Mouse (Mus musculus): ENCODE results near the gene Atp5e. TPM values are rescaled to one million over a fixed set of nuclear protein-coding genes. Genes with fewer than 3 reads are reported as not detected.
A peak's percentile ranks its signal among the peaks of the same experiment; 100 is the strongest.

Atp5e gene
- 100 to 1,000 TPM; 368 to 383 TPM for total RNA-seq (2021)

DNA sequence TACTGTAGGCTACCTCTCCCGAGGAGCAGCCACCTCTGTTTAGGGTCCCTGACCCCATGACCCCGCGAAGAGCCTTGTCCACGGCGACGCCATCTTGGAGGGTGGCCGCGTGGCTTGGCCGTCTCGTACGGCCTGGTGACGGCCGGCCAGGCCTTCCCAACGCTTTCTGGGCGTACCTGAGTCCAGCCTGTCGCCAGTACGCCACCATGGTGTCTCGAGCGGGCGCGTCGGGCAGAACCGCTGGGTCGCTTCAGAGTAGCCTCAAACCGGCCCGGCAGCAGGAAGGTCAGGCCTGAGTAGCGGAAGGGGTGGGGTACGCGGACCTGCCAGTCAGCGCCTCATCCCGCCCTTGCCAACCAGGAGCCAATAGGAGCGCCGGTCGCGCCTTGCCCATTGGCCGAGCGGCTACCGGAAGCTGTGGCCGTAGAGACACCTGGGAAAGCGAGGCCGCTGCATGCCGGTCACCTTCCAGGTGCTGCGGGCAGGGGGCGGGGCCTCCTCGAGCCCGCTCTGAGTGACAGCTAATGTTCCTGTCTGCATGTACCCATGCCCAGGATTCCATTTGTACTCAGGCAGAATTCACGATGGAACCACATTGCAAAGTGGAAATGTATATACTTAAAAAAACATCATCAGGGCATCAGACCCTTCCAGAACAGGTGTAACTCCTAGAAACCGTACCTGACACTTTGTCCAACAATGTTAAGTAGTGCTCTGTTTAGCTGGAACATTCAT lies at the start of gene Atp5e:
TSS of gene Atp5e (minus strand) at position 317 of the 735 bp plus-strand sequence.
- peak; percentile 97 for DNase-seq (ENCODE audit: extremely low spot score in 1 of 2, low spot score in 2 of 2)
- intact Hi-C loops (cut with DNase I), result loop anchor here (5.0 kb wide), 1 partner anchor 208 kb away; no protein-coding TSS in a partner anchor

DNA sequence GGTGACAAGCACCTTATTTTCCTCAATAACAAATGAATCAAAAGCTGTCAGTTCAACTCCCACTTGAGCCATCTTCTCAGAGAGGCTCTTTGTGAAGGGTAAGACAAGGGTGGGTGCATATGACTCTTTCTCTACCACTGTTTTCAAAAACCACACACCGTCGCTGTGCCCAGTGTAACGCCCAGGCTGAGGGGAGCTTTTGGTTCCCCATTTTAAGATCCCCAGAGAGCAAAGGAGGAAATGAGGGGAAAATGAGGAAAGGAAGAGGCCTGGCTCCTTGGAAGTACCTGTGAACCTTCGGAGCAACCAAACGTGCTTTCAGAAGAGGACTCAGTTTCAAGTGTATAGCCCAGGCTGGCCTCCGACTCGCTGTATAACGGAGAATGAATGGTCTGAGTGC lies 45.9 kb upstream of the Atp5e start:
- no peak for DNase-seq (ENCODE audit: extremely low spot score in 1 of 2, low spot score in 2 of 2)
- intact Hi-C loops (cut with DNase I), result no loop called here

DNA sequence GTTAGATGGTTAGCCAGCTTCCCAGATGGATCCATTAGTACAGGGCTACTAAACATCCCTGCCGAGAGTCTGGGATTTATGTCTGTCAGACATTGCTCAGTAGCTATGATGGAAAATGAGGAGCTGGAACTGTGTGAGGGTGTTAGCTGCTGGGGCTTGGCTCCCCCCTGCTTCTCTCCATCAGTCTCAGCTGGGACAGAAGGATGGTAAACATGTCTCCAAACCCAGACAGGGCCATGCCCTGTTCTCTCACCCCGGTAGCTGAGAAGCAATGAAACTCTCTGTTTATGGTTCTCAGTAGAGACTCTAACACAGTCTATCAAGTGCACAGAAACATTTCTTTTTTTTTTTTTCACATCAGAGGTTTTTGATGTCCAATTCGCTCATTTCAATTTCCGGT lies 44.1 kb upstream of the Atp5e start:
- intact Hi-C loops (cut with DNase I), result no loop called here
- no peak for DNase-seq (ENCODE audit: extremely low spot score in 1 of 2, low spot score in 2 of 2)

DNA sequence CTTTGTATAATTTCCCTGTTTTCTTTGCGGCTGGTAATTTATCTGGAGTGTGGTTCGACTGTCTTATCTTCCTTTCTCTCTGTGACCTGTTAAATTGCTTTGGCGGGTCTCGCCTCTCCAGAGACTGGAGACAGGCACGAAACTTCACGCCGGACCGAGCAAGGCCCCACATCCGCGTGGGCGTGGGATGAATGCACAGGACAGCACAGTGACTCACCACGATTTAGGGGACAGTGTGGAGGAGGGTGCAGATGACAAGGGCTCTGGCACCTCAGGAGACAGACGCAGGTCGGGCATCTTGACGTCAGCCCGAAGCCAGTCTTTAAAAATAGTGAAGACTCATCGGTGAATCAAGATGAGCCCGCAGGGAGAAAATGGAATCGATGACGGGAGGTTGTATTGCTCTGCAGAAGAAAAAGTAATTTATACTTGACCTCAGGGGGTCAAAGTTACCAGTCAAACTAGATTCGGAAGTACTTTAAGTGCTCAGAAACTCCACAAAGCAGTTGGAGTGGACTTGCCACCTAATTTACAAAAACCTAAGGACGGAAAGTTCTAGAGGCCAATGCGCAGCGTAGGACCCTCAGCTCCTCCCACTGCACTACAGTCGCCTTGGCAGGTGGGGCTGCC lies 39.0 kb upstream of the Atp5e start:
- peak in 1 of 2 experiments; percentile 25 for DNase-seq (ENCODE audit: extremely low spot score in 1 of 2, low spot score in 2 of 2)
- intact Hi-C loops (cut with DNase I), result no loop called here

DNA sequence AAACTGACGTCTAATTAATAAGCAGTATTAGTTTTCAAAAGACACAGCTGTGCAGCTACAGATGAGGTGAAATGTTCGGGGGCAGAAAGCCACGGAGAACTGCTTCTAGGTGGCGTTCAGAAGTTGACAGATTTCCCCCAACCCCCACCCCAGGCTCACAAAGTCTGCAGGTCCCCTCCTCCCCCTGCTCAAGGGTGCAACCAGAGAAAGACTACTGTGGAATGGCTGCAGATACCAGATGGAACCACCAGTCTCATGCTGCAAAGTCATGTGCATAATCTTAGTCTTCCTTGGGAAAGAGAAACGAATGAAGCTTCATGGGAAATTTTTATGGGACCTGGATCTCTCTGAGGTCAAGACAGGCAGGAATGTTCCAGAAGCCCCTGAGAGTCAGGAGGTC lies 38.4 kb upstream of the Atp5e start:
- intact Hi-C loops (cut with DNase I), result no loop called here
- no peak for DNase-seq (ENCODE audit: extremely low spot score in 1 of 2, low spot score in 2 of 2)

DNA sequence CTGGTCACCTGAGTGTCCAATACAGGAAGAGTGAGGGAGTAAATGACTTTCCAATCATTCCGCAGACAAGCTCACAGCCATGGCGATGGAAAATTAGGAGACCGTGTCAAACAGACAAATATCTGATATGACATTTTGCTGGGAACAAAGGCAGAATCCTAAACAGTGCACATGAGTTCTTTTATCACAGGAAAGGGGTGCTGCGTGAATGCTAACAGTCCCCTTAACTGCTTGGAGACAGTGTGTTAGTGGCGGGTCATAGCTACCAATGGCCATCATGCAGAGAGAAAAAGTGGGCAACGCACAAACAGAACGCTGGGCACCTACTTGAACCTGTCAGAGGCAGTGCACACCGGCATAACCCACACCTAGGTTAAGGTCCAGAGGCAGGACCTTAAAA lies 37.6 kb upstream of the Atp5e start:
- intact Hi-C loops (cut with DNase I), result no loop called here
- DNase-seq (ENCODE audit: extremely low spot score in 1 of 2, low spot score in 2 of 2), result no peak

DNA sequence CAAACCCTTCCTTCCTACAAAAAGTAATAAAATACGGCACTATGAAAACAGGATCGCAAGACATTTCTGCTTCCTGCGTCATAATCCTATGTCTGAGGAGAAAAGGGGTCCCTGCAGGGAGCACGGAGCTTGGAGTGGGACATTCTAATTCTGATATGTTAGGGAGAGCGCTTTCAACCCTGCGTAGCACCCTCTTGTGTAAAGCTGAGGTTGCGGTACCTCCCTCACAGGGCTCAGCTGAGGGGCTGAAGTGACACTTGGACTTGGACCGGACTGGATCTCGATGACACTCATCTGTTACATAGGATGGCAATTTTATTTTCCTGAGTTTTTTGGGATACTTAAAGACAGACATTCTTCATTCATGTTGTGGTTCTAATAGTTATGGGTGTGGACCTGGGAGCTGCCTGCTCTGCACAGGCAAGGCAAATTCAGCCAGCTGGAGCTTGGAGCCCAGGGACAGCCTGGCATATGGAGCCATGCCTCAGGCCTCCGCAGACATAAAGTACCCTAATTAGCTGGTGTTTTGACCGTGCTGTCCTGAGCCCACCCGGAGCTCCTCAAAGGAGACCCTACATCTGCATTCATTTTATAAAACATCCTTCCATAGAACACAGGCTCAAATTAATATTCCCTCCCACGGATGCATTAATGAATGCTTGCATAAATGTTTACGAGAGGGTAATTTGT lies 37.1 kb upstream of the Atp5e start:
- no peak for DNase-seq (ENCODE audit: extremely low spot score in 1 of 2, low spot score in 2 of 2)

DNA sequence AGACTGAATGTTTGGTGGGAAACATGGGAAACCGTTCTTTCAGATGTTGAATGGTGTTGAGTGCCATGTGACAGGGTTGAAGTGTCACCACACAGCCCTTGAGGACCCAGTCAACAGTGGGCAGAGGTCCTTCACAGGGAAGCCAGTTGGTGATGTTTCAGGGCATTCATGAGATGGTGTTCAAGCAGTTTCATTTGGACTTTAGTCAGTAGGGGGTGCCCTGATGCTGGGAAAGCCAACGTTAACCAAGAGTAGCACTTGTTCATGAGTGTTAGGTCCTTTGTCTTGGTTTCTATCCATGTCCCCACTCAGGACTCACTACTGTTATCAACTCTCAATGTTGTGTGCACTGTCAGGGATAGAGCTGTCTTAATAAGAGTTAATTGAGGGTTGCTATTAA lies 29.0 kb upstream of the Atp5e start:
- intact Hi-C loops (cut with DNase I), result no loop called here
- no peak for DNase-seq (ENCODE audit: extremely low spot score in 1 of 2, low spot score in 2 of 2)

More for the DNA sequence above, 37.1 kb upstream of the Atp5e start:
- intact Hi-C loops (cut with DNase I), result no loop called here

DNA sequence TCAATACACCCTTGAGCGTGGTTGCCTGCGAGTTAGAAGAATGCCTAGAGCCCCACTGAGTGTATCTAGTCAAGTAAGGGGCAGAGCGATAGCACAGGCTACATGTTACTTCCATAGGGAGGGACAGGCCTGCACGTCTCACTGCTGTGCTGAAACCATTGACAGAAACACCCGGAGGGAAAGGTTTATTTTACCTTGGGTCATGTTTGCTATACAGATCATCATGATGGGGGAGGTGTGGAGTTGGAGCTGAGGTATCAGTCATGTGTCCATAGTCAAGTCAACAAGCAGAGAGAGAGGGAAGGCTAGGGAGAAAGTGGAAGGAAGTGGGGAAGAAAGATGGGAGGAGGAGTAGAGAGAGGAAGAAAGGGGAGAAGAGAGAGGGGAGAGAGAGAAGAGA lies 23.1 kb upstream of the Atp5e start:
- no peak for DNase-seq (ENCODE audit: extremely low spot score in 1 of 2, low spot score in 2 of 2)
- intact Hi-C loops (cut with DNase I), result no loop called here

DNA sequence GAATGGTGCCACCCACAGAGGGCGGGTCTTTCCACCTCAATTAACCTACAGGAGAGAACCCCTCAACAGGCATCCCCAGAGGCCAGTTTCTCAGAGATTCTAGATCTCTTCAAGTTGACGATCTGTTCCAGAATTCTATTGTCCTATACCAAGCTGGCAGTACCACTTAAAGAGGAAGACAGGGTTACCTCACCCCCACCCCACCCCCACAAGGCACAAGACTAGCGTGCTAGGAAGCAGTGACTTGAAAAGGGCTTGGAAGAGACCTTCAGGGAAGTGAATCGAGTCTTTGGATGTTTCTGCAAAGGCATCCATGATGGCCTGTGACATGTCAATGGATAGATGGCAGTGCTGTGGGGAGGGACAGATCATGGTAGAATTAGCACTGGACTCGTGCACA lies 14.8 kb upstream of the Atp5e start:
- no peak for DNase-seq (ENCODE audit: extremely low spot score in 1 of 2, low spot score in 2 of 2)
- intact Hi-C loops (cut with DNase I), result no loop called here

DNA sequence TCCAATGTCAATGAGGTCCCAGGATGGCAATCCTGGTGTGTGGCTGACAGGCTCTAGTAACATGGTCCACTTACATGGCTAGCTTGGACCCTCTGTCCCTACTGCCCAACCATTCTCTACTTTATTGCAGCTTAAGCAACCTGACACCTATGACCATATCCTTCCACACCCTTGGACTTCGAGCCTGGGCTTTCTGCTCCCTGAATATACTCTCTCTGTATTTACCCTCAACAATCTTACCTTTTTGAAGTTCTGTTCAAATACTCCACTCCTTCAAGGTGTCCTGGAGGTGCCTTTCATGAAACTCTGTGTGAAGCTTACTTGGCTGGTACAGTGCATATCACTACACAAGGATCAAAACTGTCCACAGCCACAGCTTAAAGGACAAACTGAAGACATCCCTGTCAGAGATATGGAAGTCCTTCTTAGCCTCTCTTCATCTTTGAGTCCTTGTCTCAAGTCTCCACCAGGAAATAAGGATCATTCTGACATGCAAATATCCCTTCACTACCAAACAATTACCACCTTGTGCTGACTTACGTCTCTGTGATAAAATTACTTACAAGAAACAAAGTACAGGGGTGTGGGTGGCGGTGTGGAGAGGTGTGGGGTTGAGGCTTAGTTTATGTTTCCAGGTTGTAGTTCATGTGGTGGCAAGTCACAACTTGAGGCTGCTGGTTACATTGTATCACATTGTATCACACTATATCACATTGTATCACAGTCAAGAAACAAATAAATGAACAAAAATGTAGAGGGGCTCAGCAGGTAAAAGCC lies 13.8 kb upstream of the Atp5e start:
- intact Hi-C loops (cut with DNase I), result no loop called here

DNA sequence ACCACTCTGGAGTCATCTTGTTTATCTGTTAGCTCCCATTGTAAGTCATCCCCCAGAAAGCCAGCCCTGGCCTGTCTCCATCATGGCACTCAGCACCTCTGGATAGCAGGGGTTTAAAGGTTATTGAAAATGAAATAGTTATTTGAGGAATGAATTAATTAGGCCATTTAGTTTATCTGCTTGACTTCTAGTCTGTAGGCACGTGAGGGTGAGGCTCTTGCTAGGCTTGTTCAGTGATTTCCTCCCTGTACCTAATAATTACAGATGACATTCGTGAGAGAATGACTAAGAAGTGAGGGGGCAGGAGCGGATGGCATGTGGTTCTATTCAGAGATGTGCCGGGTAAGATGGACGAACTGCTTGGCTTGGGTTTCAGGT lies 9.6 kb upstream of the Atp5e start:
- no peak for DNase-seq (ENCODE audit: extremely low spot score in 1 of 2, low spot score in 2 of 2)
- intact Hi-C loops (cut with DNase I), result no loop called here

More for the DNA sequence above, 13.8 kb upstream of the Atp5e start:
- no peak for DNase-seq (ENCODE audit: extremely low spot score in 1 of 2, low spot score in 2 of 2)

DNA sequence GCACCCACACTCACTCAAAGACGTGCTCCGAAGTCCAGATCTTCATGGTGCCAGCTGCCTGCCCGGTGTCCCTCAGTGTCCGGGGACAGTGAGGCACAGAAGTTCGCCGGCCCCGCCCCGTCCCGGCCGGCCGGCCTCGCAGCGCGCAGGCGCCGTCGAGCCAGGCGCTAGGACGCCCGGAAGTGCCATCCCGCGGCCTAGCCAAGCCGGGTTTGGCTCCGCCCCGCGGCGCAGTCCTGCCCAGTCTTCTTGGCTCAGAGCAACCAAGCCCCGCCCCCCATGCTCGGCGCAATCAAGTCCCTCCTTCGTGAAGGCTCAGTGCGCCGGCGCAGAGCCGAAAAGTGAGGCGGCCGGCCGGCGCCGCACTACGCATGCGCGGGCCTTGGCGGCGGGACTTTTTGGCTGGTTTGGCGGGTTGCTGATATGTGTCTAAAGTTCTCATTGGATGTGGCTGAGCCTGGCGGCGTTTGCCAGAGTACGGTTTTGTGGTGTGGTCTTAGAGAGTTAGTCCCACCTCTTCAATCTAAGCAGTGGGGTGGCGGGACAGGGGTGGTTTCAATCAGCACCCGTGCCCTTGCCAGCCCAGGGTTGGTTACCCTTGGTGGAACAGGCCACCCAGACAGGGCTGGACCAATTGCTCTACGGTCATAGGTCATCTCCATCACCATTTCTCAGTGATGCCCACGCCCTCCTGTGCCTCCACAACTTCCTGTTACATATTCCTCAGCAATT lies 9.1 kb upstream of the Atp5e start, which contains the start of gene Prelid3b:
TSS of gene Prelid3b (minus strand) at position 264 of the 732 bp plus-strand sequence.
- peak; percentile 98 to 100 for DNase-seq (ENCODE audit: extremely low spot score in 1 of 2, low spot score in 2 of 2)
- intact Hi-C loops (cut with DNase I), result no loop called here

DNA sequence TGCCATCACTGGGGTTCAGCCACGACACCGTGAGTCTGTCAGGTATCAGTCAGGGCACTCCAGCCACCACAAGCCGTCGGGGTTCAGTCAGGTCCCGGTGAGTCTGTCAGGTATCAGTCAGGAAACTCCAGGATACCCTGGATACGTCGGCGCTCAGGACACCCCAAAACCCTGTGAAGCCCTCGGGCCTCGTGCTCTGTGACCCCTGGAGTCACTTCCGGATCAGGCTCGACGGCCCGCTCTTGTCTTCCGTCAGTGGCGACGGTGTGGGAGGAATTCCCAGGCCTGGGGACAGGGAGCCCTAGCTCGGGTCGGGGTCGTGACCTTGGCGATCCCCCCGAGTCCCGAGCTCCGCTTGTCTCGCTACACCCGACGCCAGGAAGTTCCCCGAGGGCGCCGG lies 8.5 kb upstream of the Atp5e start:
- intact Hi-C loops (cut with DNase I), result no loop called here
- no peak for DNase-seq (ENCODE audit: extremely low spot score in 1 of 2, low spot score in 2 of 2)

DNA sequence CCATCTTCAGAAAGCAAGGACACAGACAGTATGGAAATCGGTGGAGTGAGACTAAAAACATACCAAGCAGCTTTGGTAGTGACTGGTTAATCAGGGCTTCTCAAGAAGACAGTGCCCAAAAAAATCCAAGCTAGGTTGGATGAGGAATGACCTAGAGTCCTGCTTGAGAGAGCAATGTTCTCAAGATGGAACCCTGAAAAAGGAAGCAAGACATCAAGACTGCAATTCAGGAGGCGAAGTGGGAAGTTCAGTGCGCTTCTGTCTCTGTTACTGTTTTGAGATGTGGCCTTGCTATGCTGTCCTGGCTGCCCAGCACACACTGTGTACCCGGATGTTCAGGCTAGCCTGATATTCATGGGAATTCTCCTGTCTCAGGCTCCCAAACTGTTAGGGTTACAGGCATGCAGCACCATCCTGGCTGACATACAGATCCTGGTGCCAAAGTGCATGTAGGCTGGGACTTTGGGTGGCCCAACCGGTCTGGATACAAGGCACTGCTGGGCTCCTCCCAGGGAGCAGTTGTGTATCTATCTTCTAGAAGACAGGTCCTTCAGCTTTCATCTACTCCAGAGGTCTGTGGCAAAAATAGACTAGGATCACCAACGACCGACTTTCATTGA lies 7.0 kb upstream of the Atp5e start:
- intact Hi-C loops (cut with DNase I), result no loop called here

DNA sequence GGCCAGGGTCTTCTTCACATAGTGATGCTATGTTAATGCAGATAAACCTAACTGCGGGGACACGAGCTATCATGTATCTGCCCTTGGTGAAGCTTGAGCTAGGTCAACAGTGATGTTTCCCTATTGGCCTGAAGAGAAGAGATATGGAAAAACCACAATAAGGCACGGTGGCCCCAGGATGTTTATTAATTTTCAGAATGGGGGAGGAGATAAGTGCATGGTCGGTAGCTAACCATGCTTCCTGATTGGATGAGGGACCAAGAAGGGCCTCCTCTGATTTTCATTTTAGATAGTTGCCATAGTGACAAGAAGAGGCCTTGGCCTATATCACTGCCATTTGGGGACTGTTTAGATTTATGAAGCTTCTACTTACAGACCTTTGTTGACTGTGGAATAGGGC lies 6.4 kb upstream of the Atp5e start:
- intact Hi-C loops (cut with DNase I), result no loop called here

More for the DNA sequence above, 7.0 kb upstream of the Atp5e start:
- DNase-seq (ENCODE audit: extremely low spot score in 1 of 2, low spot score in 2 of 2), result no peak

DNA sequence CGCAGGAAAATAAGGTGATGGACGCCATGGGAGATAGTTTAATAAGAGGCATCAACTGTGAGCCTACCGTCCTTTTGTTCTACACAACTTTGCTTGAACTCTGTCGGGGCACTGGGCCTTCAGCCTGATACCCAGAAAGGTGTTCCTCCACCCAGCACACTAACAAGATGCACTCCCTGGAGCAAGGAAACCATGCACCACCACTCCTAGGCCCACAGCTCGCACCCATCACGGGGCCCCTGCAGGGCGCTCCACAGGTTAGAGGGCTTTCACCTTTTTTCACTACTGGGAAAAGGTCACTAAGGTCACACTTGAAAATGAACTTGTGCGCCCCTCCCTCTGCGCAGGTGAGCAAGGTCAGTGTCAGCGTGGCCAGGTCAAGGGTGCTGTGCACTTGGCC lies 535 bp downstream of the Atp5e start:
- DNase-seq (ENCODE audit: extremely low spot score in 1 of 2, low spot score in 2 of 2), result no peak
- intact Hi-C loops (cut with DNase I), result loop anchor here (5.0 kb wide), 1 partner anchor 209 kb away; no protein-coding TSS in a partner anchor

More for the DNA sequence above, 6.4 kb upstream of the Atp5e start:
- no peak for DNase-seq (ENCODE audit: extremely low spot score in 1 of 2, low spot score in 2 of 2)

DNA sequence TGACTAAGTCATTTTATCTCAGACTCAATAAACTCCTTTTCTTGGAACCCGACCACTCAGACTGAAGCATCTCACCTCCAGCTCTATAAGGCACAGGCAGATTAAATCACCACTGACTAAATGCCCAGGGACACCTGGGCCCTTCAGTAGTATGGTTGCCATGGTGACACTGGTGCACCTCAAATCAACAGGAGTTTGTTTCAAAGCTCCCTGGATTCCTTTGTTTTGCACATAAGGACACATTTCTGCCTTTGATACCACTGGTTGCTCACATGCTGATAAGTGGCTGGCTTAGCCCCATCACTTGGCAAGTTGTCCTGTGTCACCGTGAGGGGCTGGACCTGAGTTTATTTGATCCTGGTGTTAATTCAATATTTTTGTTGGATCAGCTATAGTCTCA lies 4.5 kb downstream of the Atp5e start:
- intact Hi-C loops (cut with DNase I), result no loop called here

More for the DNA sequence above, 4.5 kb downstream of the Atp5e start:
- DNase-seq (ENCODE audit: extremely low spot score in 1 of 2, low spot score in 2 of 2), result no peak

Data from left cerebral cortex, postnatal 10 days (tissue).